Mouse (Mus musculus): ENCODE measurements around the gene Phox2b. TPM values are rescaled to one million over a fixed set of nuclear protein-coding genes. Genes with fewer than 3 reads are reported as not detected.

Phox2b gene
- polyA plus RNA-seq, 1 experiment from 2014 or later, result not detected

DNA sequence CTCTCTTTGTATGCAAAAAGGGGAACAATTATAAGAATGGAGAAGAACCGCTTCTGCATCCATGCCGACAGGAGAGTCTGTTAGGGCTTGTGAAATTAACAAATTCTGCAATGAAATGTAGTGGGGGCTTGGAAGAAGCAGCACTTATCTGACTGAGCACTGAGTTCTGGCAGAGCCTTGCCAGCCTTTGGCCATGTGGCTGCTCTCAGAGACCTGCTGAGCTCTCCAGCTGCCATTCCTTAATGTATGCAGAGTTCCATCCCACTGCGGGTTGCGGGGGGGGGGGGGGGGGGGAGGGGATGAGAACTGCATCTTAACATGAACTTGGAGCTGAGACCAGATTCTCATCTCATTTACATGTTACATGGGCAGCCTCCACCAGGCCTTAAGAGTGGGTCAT is 38.6 kb downstream of the Phox2b start:
- 57% methylated on average over 3 of the region's 4 CpGs for WGBS
- Histone ChIP-seq H3K9me3 (replicated peaks) (no peaks in the 10 kb centered on the region), H3K4me2 (no peak overlapping the region), H3K36me3 (ENCODE audit: poor library complexity, severe bottlenecking) (no peaks in the 10 kb centered on the region), H3K27ac (no peak overlapping the region), H3K9ac (no peak overlapping the region), H3K4me1 (no peaks in the 10 kb centered on the region), H3K27me3 (no peaks in the 10 kb centered on the region), H3K4me3 (no peak overlapping the region)
- ATAC-seq, result no peak

DNA sequence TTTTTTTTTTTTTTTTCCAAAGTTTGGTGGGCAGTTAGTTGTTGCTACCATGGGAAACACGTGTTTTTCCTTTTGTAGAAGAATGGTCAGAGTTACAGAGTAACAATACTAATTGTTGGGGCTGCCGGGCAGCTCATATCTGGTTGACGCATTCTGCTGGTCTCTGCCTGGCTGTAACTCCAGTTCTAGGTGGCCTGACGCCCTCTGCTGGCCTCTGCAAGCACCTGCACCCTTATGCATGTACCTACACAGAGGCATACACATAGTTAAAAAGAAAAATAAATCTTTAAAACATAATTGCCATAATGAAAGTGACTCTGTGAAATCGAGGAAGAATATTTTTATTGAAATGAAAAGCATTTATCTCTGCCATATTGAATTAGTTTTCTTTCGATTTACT is 41.3 kb downstream of the Phox2b start:
- H3K9ac ChIP-seq, result no peak overlapping the region
- H3K4me3 ChIP-seq, result no peak overlapping the region
- H3K27ac ChIP-seq, result no peak overlapping the region
- no peaks in the 10 kb centered on the region for H3K9me3 ChIP-seq (replicated peaks)
- H3K27me3 ChIP-seq, result no peaks in the 10 kb centered on the region
- ATAC-seq, result no peak
- peaks cover 7% of the 10 kb centered on the region for H3K36me3 ChIP-seq (ENCODE audit: poor library complexity, severe bottlenecking)
- no peaks in the 10 kb centered on the region for H3K4me1 ChIP-seq
- WGBS, result 86% methylated on average over 6 of the region's 6 CpGs
- no peak overlapping the region for H3K4me2 ChIP-seq

DNA sequence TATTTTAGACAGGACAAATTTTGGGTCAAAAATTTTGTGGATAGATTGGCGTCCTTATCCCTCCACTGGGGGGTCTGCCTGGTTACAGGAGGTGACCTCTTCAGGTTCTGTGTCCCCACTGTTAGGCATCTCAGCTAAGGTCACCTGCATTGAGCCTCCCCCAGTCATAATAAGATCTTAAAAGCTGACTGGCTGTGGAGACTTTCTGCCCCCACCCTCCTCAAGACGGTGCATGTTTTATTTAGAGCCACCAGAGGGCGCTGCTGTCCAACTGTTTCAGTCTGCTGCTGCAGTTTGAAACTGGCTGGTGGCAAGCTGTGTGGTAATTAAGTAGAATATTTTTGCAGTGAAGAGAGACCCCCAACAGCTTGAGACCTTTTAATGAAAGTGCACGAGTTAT is 51.1 kb downstream of the Phox2b start:
- Histone ChIP-seq H3K36me3 (ENCODE audit: poor library complexity, severe bottlenecking) (peaks cover 31% of the 10 kb centered on the region), H3K9me3 (replicated peaks) (no peaks in the 10 kb centered on the region), H3K4me3 (no peak overlapping the region), H3K27ac (no peak overlapping the region), H3K4me1 (no peaks in the 10 kb centered on the region), H3K9ac (no peak overlapping the region), H3K27me3 (no peaks in the 10 kb centered on the region), H3K4me2 (no peak overlapping the region)
- WGBS, result 12% methylated on average over 4 of the region's 4 CpGs
- ATAC-seq, result peak; percentile 84

Small RNAs within 50 kb of the gene (microRNA-seq; reads per million reads assigned to microRNA genes)
- not detected for gene Gm23841

Other genes starting within 250 kb of the Phox2b start
- gene Tmem33, start 161.3 kb upstream of the Phox2b start, polyA plus RNA-seq (2015; fragmentation: Nextera tagmentation; extraction: Ambion mirVana), result 106 and 115 TPM in 2 replicates
- 123 and 131 TPM in 2 replicates for gene Slc30a9, start 207.7 kb upstream of the Phox2b start, polyA plus RNA-seq (2015; fragmentation: Nextera tagmentation; extraction: Ambion mirVana)